Mouse (Mus musculus) hindlimb bud, embryonic 11.5 days (tissue): ENCODE data around the gene Gm7168.
"Not testable (repeated sequence)": the region's sequence is repeated elsewhere in the genome, so short reads cannot be mapped to it uniquely, and the experiment has no call there.

Experiments
- DNase-seq: peaks from one replicate; pipeline ENCODE4 v3.0.0-alpha.2; 2012; ENCODE audit warnings: low read depth, low spot score; ENCODE audit errors: extremely low spot score

Gm7168 gene

DNA sequence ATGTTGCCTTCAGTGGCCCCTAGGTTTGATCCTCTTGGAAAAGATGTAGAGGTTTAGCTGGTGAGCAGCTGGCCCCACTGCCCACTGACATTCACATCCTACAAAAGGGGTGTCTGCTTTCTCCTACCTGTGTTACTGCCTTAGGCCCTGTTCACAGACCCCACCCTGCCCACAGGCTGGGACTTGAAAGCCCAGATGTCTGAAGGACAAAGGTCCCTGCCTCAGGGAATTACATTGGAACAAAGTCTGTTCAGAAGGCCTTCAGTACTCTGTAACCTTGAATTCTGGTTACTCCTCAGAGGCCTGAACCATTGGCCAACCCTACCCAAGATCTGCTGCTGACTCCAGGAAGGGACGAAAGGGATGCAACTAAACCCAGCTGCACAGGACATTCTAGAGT, 39.5 kb downstream of the Gm7168 start:
- DNase-seq, result no peak

DNA sequence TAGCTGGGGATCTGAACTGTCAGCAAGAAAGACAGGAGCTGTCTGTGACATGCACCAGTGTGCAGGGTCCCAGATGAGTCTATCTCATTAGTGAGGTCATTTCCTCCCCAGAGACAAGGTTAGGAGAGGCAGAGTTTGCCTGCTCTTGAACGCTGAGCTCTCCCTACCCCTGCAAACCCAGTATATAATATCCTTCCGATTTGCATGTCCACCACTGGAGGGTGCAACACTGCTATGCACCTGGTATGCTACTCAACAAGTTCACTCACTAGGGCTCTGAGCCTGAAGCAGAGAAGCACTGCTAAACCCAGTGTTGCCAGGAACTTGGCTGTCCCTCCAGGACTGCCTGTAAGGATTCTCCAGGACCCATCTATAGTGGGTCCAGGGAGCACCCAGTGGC, 45.3 kb downstream of the Gm7168 start:
- not testable (repeated sequence) for DNase-seq
